9 mouse cellular contexts compared by ENCODE assay signal in the genomic region with DNA sequence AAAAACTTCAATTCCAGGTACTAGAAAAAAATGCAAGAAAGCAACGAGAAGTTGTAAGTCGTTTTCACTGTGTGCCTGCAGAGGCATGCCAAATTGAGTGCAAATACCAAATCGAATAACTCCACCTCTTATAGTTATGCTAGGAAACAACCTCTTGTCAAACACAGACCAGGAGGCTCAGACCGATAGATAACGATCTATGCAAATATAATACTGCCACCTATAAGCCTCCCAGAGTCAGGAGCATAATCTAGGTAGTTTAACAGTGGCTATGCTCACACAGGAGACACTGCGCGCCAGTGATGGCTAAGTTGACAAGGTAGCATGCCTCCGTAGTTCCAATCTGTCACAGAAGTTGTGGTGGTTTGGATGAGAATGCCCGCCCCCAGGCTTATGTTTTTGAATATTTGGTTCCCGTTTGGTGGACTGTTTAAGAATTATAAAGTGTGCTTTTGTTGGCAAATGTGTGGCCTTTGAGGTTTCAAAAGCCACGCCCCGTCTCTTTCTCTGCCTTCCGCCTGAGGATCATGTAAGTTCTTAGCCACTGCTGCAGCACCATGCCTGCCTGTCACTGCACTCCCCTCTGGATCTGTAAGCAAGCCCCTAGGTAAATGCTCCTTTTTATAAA. TPM values are rescaled to one million over a fixed set of nuclear protein-coding genes. Genes with fewer than 3 reads are reported as not detected.
DNase-seq lines count a peak whose midpoint lies in the region; ATAC-seq lines count a peak whose summit lies in the region.
"Had no signal": no experiment of that assay in that cellular context is flagged by ENCODE, and none has a peak within 500 bp of the region (broad histone marks: within the 10 kb centered on the region; RNA-seq: fewer than 3 reads in every experiment).

No protein-coding gene starts in this region.

- H3K4me3 ChIP-seq in liver, embryonic 11.5 days (ENCODE audit: low read depth, low read length) = no peak overlapping the region
- H3K4me3 ChIP-seq in forebrain, embryonic 13.5 days = peak overlapping the region; percentile 63
- H3K4me3 ChIP-seq in liver, embryonic 15.5 days (replicated peaks) = peak overlapping the region; percentile 63; the same call in 1 of the 2 replicates

- no peaks in the 10 kb centered on the region for H3K27me3 ChIP-seq in liver, embryonic 11.5 days (replicated peaks; ENCODE audit: control insufficient read depth, insufficient read depth, low read length)
- no peaks in the 10 kb centered on the region for H3K27me3 ChIP-seq in forebrain, embryonic 13.5 days
- no peaks in the 10 kb centered on the region for H3K27me3 ChIP-seq in liver, embryonic 15.5 days

- WGBS in liver, embryonic 11.5 days = 39% methylated on average over 13 of the region's 13 CpGs
- WGBS in forebrain, embryonic 13.5 days = 49% methylated on average over 13 of the region's 13 CpGs
- 25% methylated on average over 13 of the region's 13 CpGs for WGBS in liver, embryonic 15.5 days (ENCODE audit: insufficient replicate concordance)

- H3K4me1 ChIP-seq in liver, embryonic 11.5 days (replicated peaks; ENCODE audit: control insufficient read depth, insufficient read depth, low read length) = peaks cover 8% of the 10 kb centered on the region
- peaks cover 18% of the 10 kb centered on the region for H3K4me1 ChIP-seq in forebrain, embryonic 13.5 days
- peaks cover 18% of the 10 kb centered on the region; the same call in 1 of the 2 replicates for H3K4me1 ChIP-seq in liver, embryonic 15.5 days (replicated peaks)

- no peak overlapping the region for H3K9ac ChIP-seq in liver, embryonic 11.5 days (ENCODE audit: low read depth, low read length)
- no peak overlapping the region for H3K9ac ChIP-seq in forebrain, embryonic 13.5 days
- no peak overlapping the region for H3K9ac ChIP-seq in liver, embryonic 15.5 days

- no peak overlapping the region for H3K27ac ChIP-seq in liver, embryonic 11.5 days (ENCODE audit: low read depth, low read length)
- H3K27ac ChIP-seq in forebrain, embryonic 13.5 days = no peak overlapping the region
- H3K27ac ChIP-seq in liver, embryonic 15.5 days (replicated peaks) = no peak overlapping the region

- no peak for DNase-seq in liver, embryonic 11.5 days (ENCODE audit: low spot score)
- DNase-seq in liver = no peak
- peak; percentile 8 to 16 for DNase-seq in thymus, adult 18-20 months
- no peak for DNase-seq in adrenal gland, adult (ENCODE audit: inconsistent age in 2 of 2, low spot score in 1 of 2)
- DNase-seq in kidney, postnatal 4 days = no peak
- no peak for DNase-seq in urinary bladder, postnatal 25 days (ENCODE audit: low spot score)

- no peaks in the 10 kb centered on the region for H3K9me3 ChIP-seq in liver, embryonic 11.5 days (ENCODE audit: control insufficient read depth, low read length)
- no peaks in the 10 kb centered on the region for H3K9me3 ChIP-seq in forebrain, embryonic 13.5 days (replicated peaks)
- no peaks in the 10 kb centered on the region for H3K9me3 ChIP-seq in liver, embryonic 15.5 days (replicated peaks)

- H3K4me2 ChIP-seq in liver, embryonic 11.5 days = peak overlapping the region; percentile 76
- H3K4me2 ChIP-seq in forebrain, embryonic 13.5 days = peak overlapping the region; percentile 71
- H3K4me2 ChIP-seq in liver, embryonic 15.5 days = peak overlapping the region; percentile 86

- no peak for ATAC-seq in liver, embryonic 11.5 days (replicated peaks; ENCODE audit: low FRiP score)
- no peak; the same call in 1 of the 2 replicates for ATAC-seq in forebrain, embryonic 13.5 days
- ATAC-seq in liver, embryonic 15.5 days (ENCODE audit: insufficient read depth) = no peak

- no peaks in the 10 kb centered on the region for H3K36me3 ChIP-seq in liver, embryonic 11.5 days (ENCODE audit: control insufficient read depth, insufficient read depth, low read length)
- peaks cover 19% of the 10 kb centered on the region; the same call in 1 of the 2 replicates for H3K36me3 ChIP-seq in forebrain, embryonic 13.5 days (ENCODE audit: poor library complexity, severe bottlenecking)
- H3K36me3 ChIP-seq in liver, embryonic 15.5 days (replicated peaks) = no peaks in the 10 kb centered on the region

RNA-seq across cellular contexts. Expression of a gene that starts 0.7 kb away (rescaled TPM):
- polyA plus RNA-seq in liver, embryonic 11.5 days (2014; fragmentation: Nextera tagmentation; extraction: Ambion mirVana) = 3.3 and 4.8 TPM in 2 replicates
- polyA plus RNA-seq in forebrain, embryonic 13.5 days (2015; fragmentation: Nextera tagmentation; extraction: Ambion mirVana) = 8.1 and 10.1 TPM in 2 replicates
- polyA plus RNA-seq in liver, embryonic 15.5 days (2015; fragmentation: Nextera tagmentation; extraction: Ambion mirVana) = 1.1 and 1.5 TPM in 2 replicates

RNA-seq across cellular contexts. Expression of a gene that starts 18.5 kb away (rescaled TPM):
- not detected in 2 replicates for polyA plus RNA-seq in liver, embryonic 11.5 days (2014; fragmentation: Nextera tagmentation; extraction: Ambion mirVana)
- 0.28 and 0.98 TPM in 2 replicates for polyA plus RNA-seq in forebrain, embryonic 13.5 days (2015; fragmentation: Nextera tagmentation; extraction: Ambion mirVana)
- polyA plus RNA-seq in liver, embryonic 15.5 days (2015; fragmentation: Nextera tagmentation; extraction: Ambion mirVana) = 0.10 TPM in 1 of 2 replicates, not detected in the other
- polyA plus RNA-seq: small intestine, adult 2 months had no signal

RNA-seq across cellular contexts. Expression of a gene that starts 28.1 kb away (rescaled TPM):
- polyA plus RNA-seq in liver, embryonic 11.5 days (2014; fragmentation: Nextera tagmentation; extraction: Ambion mirVana) = 68.0 and 72.0 TPM in 2 replicates
- polyA plus RNA-seq in forebrain, embryonic 13.5 days (2015; fragmentation: Nextera tagmentation; extraction: Ambion mirVana) = 50.6 and 57.6 TPM in 2 replicates
- polyA plus RNA-seq in liver, embryonic 15.5 days (2015; fragmentation: Nextera tagmentation; extraction: Ambion mirVana) = 27.3 and 30.8 TPM in 2 replicates

Comparison
In these comparisons a context has a peak if more than half of its experiments do, and no peak if none do; other contexts are left out.
1. DNase-seq: peak in thymus, adult 18-20 months (2 of 2); none in liver, embryonic 11.5 days (single experiment), liver (single experiment), adrenal gland, adult (0 of 2), kidney, postnatal 4 days (0 of 2) and urinary bladder, postnatal 25 days (single experiment).
2. Peak in every context shown above with its lines, with median percentiles within 50 percentile points of each other: H3K4me2 ChIP-seq.